Mouse (Mus musculus): Measurements from ENCODE around the gene Nacc1. TPM values are rescaled to one million over a fixed set of nuclear protein-coding genes. Genes with fewer than 3 reads are reported as not detected.

Gene Nacc1
- total RNA-seq (2022) = 10 to 100 TPM; 26.7 to 36.0 (median 33.4) TPM

GRCm38 (mm10) chr8:84687705-84688100 lies at the start of gene Nacc1:
Nacc1 (minus strand) TSS chr8:84687862.
- DNase-seq (ENCODE audit: low spot score) = peak; percentile 87

DNA sequence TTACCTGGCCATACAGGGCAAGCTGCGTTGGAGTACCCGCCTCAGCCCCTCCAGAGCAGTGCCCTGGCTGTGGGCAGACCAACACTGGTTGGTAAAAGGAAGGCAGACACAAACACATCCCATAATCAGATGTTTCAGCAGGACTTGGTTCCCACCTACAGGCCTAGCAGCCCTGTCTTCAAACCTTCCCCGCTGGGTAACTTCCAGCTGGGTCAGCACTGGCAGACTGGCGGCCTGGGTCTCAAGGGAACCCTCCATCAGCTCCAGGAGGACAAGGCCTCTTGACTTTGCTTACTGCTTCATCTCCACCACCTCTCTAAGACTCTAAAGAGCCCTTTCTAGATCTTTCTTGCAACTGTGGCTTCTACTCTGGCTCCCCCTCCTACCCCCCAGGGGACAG lies 48.9 kb upstream of the Nacc1 start:
- no peak for DNase-seq (ENCODE audit: low spot score)

DNA sequence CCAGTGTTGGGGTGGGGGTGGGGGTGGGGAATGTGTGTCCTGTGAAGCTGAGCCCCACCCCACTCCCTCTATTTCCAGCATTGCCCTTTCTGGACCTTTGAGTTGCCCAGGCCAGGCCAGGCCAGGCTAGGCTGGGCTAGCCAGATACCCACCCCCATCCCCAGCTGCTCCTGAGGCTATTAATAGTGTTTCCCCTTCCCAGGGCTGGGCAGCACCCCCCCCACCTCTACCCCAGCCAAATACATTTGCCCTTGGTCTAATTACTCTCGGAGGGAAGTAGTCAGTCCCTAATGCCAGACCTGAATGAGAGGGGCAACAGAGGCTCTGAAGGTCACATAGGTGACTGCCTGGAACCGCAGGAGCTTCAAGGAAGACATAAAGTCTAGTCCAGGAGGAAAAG lies 47.9 kb upstream of the Nacc1 start:
- no peak for DNase-seq (ENCODE audit: low spot score)

DNA sequence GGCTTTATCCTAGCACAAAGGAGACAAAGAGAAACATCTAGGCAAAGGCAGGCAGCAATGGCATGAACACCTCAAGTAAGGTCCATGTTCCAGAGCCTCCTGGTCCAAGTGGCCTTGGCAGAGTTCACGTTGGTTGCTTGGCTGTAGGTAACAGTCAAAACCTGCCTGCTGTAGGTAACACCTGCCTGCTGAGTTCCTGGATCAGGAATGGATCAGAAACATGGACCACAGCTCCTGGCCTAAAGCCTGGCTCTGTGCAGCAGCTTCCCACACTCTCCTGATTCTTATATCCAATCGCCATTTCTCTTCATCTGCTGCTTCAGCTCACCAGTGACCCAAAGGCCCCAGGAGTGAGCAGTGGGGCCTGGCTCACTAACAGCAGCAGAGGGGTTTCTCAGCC lies 47.0 kb upstream of the Nacc1 start:
- DNase-seq (ENCODE audit: low spot score) = no peak

DNA sequence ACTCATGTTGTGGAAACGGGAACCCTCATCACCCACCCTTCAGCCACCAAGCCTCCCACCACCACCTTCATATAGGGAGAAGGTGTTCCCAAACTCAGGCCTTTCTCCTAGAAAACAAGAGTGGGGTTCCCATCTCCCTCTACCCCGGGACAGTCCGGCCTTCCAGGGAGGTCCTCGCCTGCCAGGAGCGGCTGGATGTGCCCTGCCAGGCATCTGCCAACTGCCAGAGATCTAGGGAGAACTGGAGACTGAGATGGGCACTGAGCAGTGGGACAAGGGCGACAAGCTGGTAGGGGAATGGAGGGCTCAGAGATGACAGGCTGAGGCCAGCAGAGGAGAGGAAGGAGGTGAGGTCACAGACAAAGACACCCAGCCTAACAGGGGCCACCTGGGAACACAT lies 46.3 kb upstream of the Nacc1 start:
- DNase-seq (ENCODE audit: low spot score) = no peak

GRCm38 (mm10) chr8:84732996-84733395 lies 45.3 kb upstream of the Nacc1 start:
- no peak for DNase-seq (ENCODE audit: low spot score)

GRCm38 (mm10) chr8:84732545-84732944 lies 44.9 kb upstream of the Nacc1 start:
- no peak for DNase-seq (ENCODE audit: low spot score)

GRCm38 (mm10) chr8:84731371-84732177 lies 43.9 kb upstream of the Nacc1 start:
- no peak for DNase-seq (ENCODE audit: low spot score)

DNA sequence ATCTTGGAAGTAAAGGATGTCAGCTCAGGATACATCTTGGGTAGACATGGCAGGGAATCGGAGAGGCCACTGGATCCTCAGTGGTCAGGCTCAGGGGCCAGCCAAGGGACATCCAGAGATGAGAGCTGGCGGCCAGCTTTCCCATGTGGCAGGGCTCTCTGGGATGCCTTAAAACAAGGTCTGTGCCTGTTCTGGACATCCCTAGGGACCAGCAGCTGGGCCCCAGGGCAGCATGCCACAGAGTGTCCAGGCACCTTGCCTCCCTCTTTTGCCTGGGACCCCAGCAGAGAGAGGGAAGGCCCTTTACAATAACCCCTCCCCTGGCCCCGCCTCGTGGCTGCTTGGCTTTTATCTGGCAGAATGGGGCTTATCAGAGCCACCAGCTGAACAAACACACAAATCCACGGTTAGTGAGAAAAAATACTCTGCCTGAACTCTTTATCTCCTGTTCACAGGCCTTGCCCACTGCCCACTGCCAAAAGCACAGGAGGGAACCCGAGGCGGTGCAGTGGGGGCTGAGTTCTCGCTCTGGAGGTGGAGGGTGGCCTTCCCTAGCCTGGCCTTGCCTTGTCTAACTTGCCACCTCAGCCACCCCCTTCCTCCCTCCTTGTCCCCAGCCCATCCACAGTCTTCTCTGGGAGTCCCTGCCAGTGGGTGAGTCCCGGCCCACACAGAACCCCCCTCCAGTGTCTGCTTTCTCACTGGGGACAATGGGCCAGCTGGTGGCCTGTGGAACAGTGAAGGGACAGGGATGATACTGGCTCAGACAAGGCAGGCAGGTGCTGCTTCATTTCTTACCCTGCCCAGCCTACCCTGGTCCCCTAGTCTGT lies 43.1 kb upstream of the Nacc1 start:
- DNase-seq (ENCODE audit: low spot score) = no peak

GRCm38 (mm10) chr8:84729921-84730362 lies 42.3 kb upstream of the Nacc1 start:
- no peak for DNase-seq (ENCODE audit: low spot score)

- DNase-seq (ENCODE audit: low spot score) = no peak
Measured at GRCm38 (mm10) chr8:84728474-84728873, 40.8 kb upstream of the Nacc1 start.

DNA sequence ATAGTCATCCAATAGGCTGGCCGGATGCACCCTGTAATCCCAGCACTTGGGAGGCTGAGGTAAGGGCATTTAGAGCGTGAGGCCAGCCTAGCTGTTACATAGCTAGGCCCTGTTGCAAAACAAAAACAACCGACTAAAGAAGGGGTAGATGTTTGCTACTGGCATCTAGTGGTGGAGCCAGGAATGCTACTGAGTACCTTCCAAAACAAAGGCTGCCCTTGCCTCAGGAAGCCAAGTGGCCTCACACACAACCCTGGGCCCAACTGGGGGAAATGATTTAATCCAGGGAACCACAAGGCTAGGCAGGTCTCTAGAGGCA lies 38.2 kb upstream of the Nacc1 start:
- no peak for DNase-seq (ENCODE audit: low spot score)

- no peak for DNase-seq (ENCODE audit: low spot score)
Measured at GRCm38 (mm10) chr8:84725246-84725940, 37.7 kb upstream of the Nacc1 start.

GRCm38 (mm10) chr8:84724683-84725082 lies 37.0 kb upstream of the Nacc1 start:
- no peak for DNase-seq (ENCODE audit: low spot score)

GRCm38 (mm10) chr8:84723571-84723900 lies 35.9 kb upstream of the Nacc1 start:
- DNase-seq (ENCODE audit: low spot score) = no peak

- peak; percentile 72 for DNase-seq (ENCODE audit: low spot score)
Measured at GRCm38 (mm10) chr8:84722850-84723570, 35.3 kb upstream of the Nacc1 start, which contains the start of gene G430095P16Rik. G430095P16Rik (plus strand) TSS chr8:84723007.

- no peak for DNase-seq (ENCODE audit: low spot score)
Measured at GRCm38 (mm10) chr8:84722530-84722849, 34.8 kb upstream of the Nacc1 start.

- no peak for DNase-seq (ENCODE audit: low spot score)
Measured at GRCm38 (mm10) chr8:84718959-84719690, 31.5 kb upstream of the Nacc1 start.

DNA sequence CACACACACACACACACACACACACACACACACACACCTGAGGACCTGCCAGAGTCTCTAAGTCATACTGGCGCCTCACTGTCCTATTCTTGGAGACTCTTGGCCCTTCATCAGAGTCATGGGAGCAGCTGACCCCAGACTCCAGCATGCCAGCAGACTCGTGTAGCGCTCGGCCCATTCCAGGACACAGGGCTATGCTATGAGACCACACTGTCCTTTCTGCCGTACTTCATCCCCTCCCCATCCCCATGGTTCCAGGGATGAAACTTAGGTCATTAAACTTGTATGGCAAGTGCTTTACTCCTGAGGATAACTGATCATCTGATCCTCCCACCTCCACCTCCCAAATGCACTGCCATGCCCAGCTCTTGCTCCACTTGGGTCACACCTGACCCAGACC lies 30.8 kb upstream of the Nacc1 start:
- DNase-seq (ENCODE audit: low spot score) = no peak

DNA sequence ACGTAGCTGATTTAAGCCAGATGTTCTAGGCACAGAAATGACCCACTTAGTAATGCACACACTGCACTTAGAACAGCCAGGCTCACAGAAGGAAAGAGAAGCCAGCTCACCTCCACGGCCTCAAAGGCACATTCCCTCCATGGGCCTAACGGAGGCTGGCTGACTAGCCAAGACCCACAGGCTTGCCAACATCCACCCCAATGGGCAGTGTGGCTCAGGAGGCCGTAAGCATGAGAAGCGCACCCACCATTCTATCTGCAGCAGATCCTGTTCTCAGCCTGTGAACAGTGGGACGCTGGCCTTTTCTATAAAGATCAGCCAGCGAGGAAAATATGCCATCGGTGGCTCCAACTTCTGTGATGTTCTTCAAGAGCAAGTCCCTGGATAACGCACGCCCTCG lies 29.1 kb upstream of the Nacc1 start:
- no peak for DNase-seq (ENCODE audit: low spot score)

- DNase-seq (ENCODE audit: low spot score) = no peak
Measured at GRCm38 (mm10) chr8:84715893-84716468, 28.3 kb upstream of the Nacc1 start.
